Mouse (Mus musculus) CH12.LX (cell line): ENCODE measurements around the gene Rpl32. TPM values are rescaled to one million over a fixed set of nuclear protein-coding genes. Genes with fewer than 3 reads are reported as not detected.

Experiments
- DNase-seq: peaks from one replicate; pipeline ENCODE4 v3.0.0-alpha.2; 2013; ENCODE audit errors: extremely low read depth
- H3K27ac ChIP-seq: 2 replicates; pipeline ENCODE4 v1.5.1; 2012; ENCODE audit warnings: low read depth, mild to moderate bottlenecking, control low read depth, moderate library complexity; ENCODE audit not compliant: insufficient read depth
- H3K27me3 ChIP-seq: replicated peaks from 2 replicates; pipeline ENCODE3; 2012; ENCODE audit warnings: inconsistent platforms
- H3K36me3 ChIP-seq, 2 experiments: replicated peaks in 1 of 2; 2 replicates each; pipeline versions ENCODE3 to v1.6.1; 2012; ENCODE audit warnings: inconsistent platforms in 1 of 2, low read length in 1 of 2, mild to moderate bottlenecking in 1 of 2, mixed read lengths in 1 of 2, moderate library complexity in 1 of 2; ENCODE audit not compliant: control insufficient read depth in 1 of 2, insufficient read depth in 1 of 2
- H3K4me1 ChIP-seq, 2 experiments: 2 replicates each; pipeline ENCODE4 v1.6.1; 2012; ENCODE audit warnings: inconsistent platforms in 1 of 2, moderate library complexity in 1 of 2; ENCODE audit not compliant: insufficient read depth in 2 of 2, control insufficient read depth in 1 of 2
- H3K4me2 ChIP-seq: 2 replicates; pipeline ENCODE4 v1.6.1; 2012; ENCODE audit warnings: low read depth, mild to moderate bottlenecking, control low read depth; ENCODE audit not compliant: poor library complexity, insufficient read depth, severe bottlenecking
- H3K4me3 ChIP-seq, 3 experiments: fragments of 150-350 bp in 1 of 3; sonication (generic) in 1 of 3; replicated peaks in 1 of 3; 2 replicates each; pipeline versions ENCODE3 to v1.5.1; 2011 to 2012; ENCODE audit warnings: low read depth in 2 of 3, low read length in 2 of 3, mild to moderate bottlenecking in 2 of 3, moderate library complexity in 2 of 3, control low read depth in 1 of 3, improper control_type of control experiment in 1 of 3, inconsistent platforms in 1 of 3, mixed read lengths in 1 of 3; ENCODE audit not compliant: poor library complexity in 1 of 3
- H3K79me2 ChIP-seq: replicated peaks from 2 replicates; pipeline ENCODE4 v1.6.1; 2012; ENCODE audit warnings: mild to moderate bottlenecking, moderate library complexity; ENCODE audit not compliant: control insufficient read depth, poor library complexity, insufficient read depth, severe bottlenecking; ENCODE audit errors: extremely low read depth
- H3K9ac ChIP-seq: 2 replicates; pipeline ENCODE4 v1.6.1; 2012; ENCODE audit warnings: low read depth, mild to moderate bottlenecking, control low read depth, moderate library complexity; ENCODE audit not compliant: insufficient read depth
- H3K9me3 ChIP-seq: replicated peaks from 2 replicates; pipeline ENCODE3; 2012; ENCODE audit warnings: low read length, inconsistent platforms, mixed read lengths
- CHD1 ChIP-seq: IDR thresholded peaks from 2 replicates; pipeline ENCODE4 v1.6.1; 2012; ENCODE audit warnings: low read depth, low read length, improper control_type of control experiment, inconsistent platforms
- CTCF ChIP-seq, 2 experiments: IDR thresholded peaks in 1 of 2; conservative IDR thresholded peaks in 1 of 2; 2 replicates each; pipeline ENCODE4 v1.5.1; 2011 to 2012; ENCODE audit warnings: low read depth in 2 of 2, low read length in 2 of 2, improper control_type of control experiment in 1 of 2, inconsistent platforms in 1 of 2, mild to moderate bottlenecking in 1 of 2, moderate library complexity in 1 of 2
- EP300 ChIP-seq: IDR thresholded peaks from 2 replicates; pipeline ENCODE4 v1.6.1; 2011; ENCODE audit warnings: low read length, improper control_type of control experiment
- ETS1 ChIP-seq: conservative IDR thresholded peaks from 2 replicates; pipeline ENCODE4 v1.6.1; 2012; ENCODE audit warnings: low read depth, mild to moderate bottlenecking, inconsistent platforms, low read length, improper control_type of control experiment, moderate library complexity
- GABPA ChIP-seq: IDR thresholded peaks from 2 replicates; pipeline ENCODE4 v1.6.1; 2012; ENCODE audit warnings: low read depth, low read length, improper control_type of control experiment, inconsistent platforms; ENCODE audit not compliant: insufficient replicate concordance
- HCFC1 ChIP-seq: IDR thresholded peaks from 2 replicates; pipeline ENCODE4 v1.6.1; 2012; ENCODE audit warnings: low read depth, mild to moderate bottlenecking, inconsistent platforms, low read length, improper control_type of control experiment
- JUN ChIP-seq: IDR thresholded peaks from 2 replicates; pipeline ENCODE4 v1.6.1; 2011; ENCODE audit warnings: low read depth, mild to moderate bottlenecking, low read length, improper control_type of control experiment, moderate library complexity; ENCODE audit not compliant: insufficient read depth
- MAX ChIP-seq: IDR thresholded peaks from 2 replicates; pipeline ENCODE4 v1.6.1; 2011; ENCODE audit warnings: low read length, improper control_type of control experiment
- MEF2A ChIP-seq: IDR thresholded peaks from 2 replicates; pipeline ENCODE4 v1.6.1; 2014; ENCODE audit warnings: low read depth, mild to moderate bottlenecking, inconsistent platforms, low read length, improper control_type of control experiment, borderline replicate concordance
- NELFE ChIP-seq: IDR thresholded peaks from 2 replicates; pipeline ENCODE4 v1.6.1; 2011; ENCODE audit warnings: low read depth, low read length, improper control_type of control experiment
- NRF1 ChIP-seq: IDR thresholded peaks from 2 replicates; pipeline ENCODE4 v1.6.1; 2014; ENCODE audit warnings: low read depth, mild to moderate bottlenecking, inconsistent platforms, low read length, improper control_type of control experiment, moderate library complexity
- POLR2A ChIP-seq: IDR thresholded peaks from 2 replicates; pipeline ENCODE4 v1.6.1; 2011; ENCODE audit warnings: low read depth, mild to moderate bottlenecking, improper control_type of control experiment, low read length
- RCOR1 ChIP-seq: conservative IDR thresholded peaks from 2 replicates; pipeline ENCODE4 v1.6.1; 2012; ENCODE audit warnings: low read depth, mild to moderate bottlenecking, inconsistent platforms, low read length, improper control_type of control experiment
- USF1 ChIP-seq: IDR thresholded peaks from 2 replicates; pipeline ENCODE4 v1.6.1; 2014; ENCODE audit warnings: low read depth, mild to moderate bottlenecking, inconsistent platforms, low read length, improper control_type of control experiment
- ZC3H11A ChIP-seq: IDR thresholded peaks from 2 replicates; pipeline ENCODE4 v1.6.1; 2012; ENCODE audit warnings: low read depth, mild to moderate bottlenecking, inconsistent platforms, low read length, improper control_type of control experiment
- ZMIZ1 ChIP-seq: IDR thresholded peaks from 2 replicates; pipeline ENCODE4 v1.6.1; 2012; ENCODE audit warnings: low read depth, mild to moderate bottlenecking, inconsistent platforms, low read length, improper control_type of control experiment
- ZNF384 ChIP-seq: IDR thresholded peaks from 2 replicates; pipeline ENCODE4 v1.6.1; 2012; ENCODE audit warnings: low read depth, low read length, improper control_type of control experiment, inconsistent platforms
- dilution Hi-C: fragments of 300-500 bp; cut with MboI; formaldehyde crosslinking; loops from 2 replicates; pipeline ENCODE4 v1.14.3; 2020; ENCODE audit warnings: low sequenced_read_pairs; ENCODE audit not compliant: extremely low pct_unique_long_range_greater_than_20kb, extremely low pct_ligation_motif_present
- in situ Hi-C: fragments of 300-500 bp; cut with MboI; formaldehyde crosslinking; loops from 3 replicates; pipeline ENCODE4 v1.14.3; 2019; ENCODE audit warnings: low sequenced_read_pairs, low pct_ligation_motif_present, low pct_unique_long_range_greater_than_20kb, mixed read lengths
- polyA plus RNA-seq: library from polyadenylated mRNA; unstranded; fragments of >175 nt; gene quantifications from 2 replicates; pipeline ENCODE4 v1.2.1, GENCODE M21; 2012; ENCODE audit warnings: low read depth; ENCODE audit not compliant: insufficient read length
- total RNA-seq, 2 experiments: library from RNA; depleted of rRNA; stranded (reverse); fragments of 300-350 nt in 1 of 2; fragments of >200 nt in 1 of 2; gene quantifications; 2 replicates each; pipeline ENCODE4 v1.2.3; 2012 to 2014

The Rpl32 gene
- total and polyA plus RNA-seq, 3 experiments, result 3,370 to 7,473 (median 5,276) TPM

GRCm38 (mm10) chr6:115792691-115793215, 15.8 kb downstream of the Rpl32 start:
- Histone ChIP-seq H3K4me2 (no peak overlapping the region), H3K4me3 (no peak overlapping the region), H3K79me2 (no peaks in the 10 kb centered on the region), H3K4me1 (no peaks in the 10 kb centered on the region), H3K27me3 (no peaks in the 10 kb centered on the region), H3K36me3 (peaks cover 68 to 97% of the 10 kb centered on the region in 2 experiments), H3K9me3 (no peaks in the 10 kb centered on the region), H3K9ac (no peak overlapping the region), H3K27ac (no peak overlapping the region)
- DNase-seq, result no peak
- TF ChIP-seq NELFE (no peak), HCFC1 (no peak), EP300 (no peak), ZMIZ1 (no peak), ETS1 (no peak), CHD1 (no peak), ZC3H11A (no peak), USF1 (no peak), JUN (no peak), MEF2A (no peak), GABPA (no peak), NRF1 (no peak)
- in situ Hi-C loops, result no loop called here
- dilution Hi-C loops, result no loop called here

GRCm38 (mm10) chr6:115791842-115792686, 16.5 kb downstream of the Rpl32 start:
- Histone ChIP-seq H3K27ac (no peak overlapping the region), H3K4me1 (no peaks in the 10 kb centered on the region), H3K9ac (no peak overlapping the region), H3K36me3 (peaks cover 67 to 95% of the 10 kb centered on the region in 2 experiments), H3K9me3 (no peaks in the 10 kb centered on the region), H3K79me2 (no peaks in the 10 kb centered on the region), H3K4me2 (no peak overlapping the region), H3K4me3 (no peak overlapping the region), H3K27me3 (no peaks in the 10 kb centered on the region)
- dilution Hi-C loops (no loop called here), in situ Hi-C loops (no loop called here)
- TF ChIP-seq MAX (no peak), POLR2A (no peak), USF1 (no peak), RCOR1 (no peak), CTCF (conservative IDR thresholded peaks at IDR 0.05 in 1 of 2, IDR thresholded peaks at IDR 0.05 in 1 of 2; ENCODE audit: low read depth in 2 of 2, low read length in 2 of 2) (no peak), NELFE (no peak), NRF1 (no peak), ZNF384 (no peak)
- DNase-seq, result no peak
